Mouse (Mus musculus) urinary bladder, postnatal 4 days (tissue): ENCODE results near the gene Klhdc8a.
"Not testable (repeated sequence)": the region's sequence is repeated elsewhere in the genome, so short reads cannot be mapped to it uniquely, and the experiment has no call there.

Source experiments
- DNase-seq, 2 experiments: peaks; one replicate each; pipeline ENCODE4 v3.0.0; 2021 to 2022; ENCODE audit warnings: low spot score in 2 of 2

Klhdc8a gene

GRCm38 (mm10) chr1:132298425-132298800, at the start of gene Klhdc8a:
Klhdc8a (plus strand) TSS chr1:132298626.
- DNase-seq, result no peak

DNA sequence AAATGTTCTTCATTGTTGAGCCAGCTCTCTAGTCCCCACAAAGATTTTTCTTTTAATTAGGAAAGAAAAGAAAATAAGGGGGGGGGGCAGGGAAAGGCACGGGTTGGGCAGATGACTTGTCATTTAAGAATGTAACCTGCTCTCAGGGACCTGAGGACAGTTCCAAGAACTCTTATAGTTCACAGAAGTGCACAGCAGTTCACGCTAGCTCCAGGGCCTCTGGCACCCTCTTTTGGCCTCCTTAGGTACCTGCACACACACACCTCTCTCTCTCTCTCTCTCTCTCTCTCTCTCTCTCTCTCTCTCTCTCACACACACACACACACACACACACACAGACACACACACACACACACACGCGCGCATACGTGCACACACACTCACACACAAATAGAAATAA, 44.0 kb upstream of the Klhdc8a start:
- DNase-seq, result no peak

- no peak for DNase-seq
Measured at GRCm38 (mm10) chr1:132260331-132260730, 38.1 kb upstream of the Klhdc8a start.

DNA sequence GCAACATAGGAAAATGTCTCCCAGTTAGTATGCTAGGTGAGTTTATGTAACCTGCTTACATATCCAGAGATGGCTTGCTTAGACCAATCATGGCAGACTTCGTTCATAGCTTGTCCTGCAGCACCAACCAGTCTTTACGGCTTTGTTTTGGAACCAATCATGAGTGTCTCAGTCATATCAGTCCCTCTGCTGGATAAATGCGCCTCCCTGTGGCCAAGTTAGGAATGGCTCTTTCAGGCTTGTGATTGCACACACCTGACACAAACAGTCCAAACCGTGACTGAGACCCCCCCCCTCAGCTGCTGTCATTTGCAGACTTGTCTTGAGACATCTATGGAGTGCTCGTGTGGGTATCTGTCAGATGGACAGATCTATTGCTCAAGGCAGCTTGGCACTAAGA, 37.4 kb upstream of the Klhdc8a start:
- DNase-seq, result no peak

GRCm38 (mm10) chr1:132263618-132264017, 34.8 kb upstream of the Klhdc8a start:
- no peak for DNase-seq

GRCm38 (mm10) chr1:132264577-132264976, 33.8 kb upstream of the Klhdc8a start:
- no peak for DNase-seq

DNA sequence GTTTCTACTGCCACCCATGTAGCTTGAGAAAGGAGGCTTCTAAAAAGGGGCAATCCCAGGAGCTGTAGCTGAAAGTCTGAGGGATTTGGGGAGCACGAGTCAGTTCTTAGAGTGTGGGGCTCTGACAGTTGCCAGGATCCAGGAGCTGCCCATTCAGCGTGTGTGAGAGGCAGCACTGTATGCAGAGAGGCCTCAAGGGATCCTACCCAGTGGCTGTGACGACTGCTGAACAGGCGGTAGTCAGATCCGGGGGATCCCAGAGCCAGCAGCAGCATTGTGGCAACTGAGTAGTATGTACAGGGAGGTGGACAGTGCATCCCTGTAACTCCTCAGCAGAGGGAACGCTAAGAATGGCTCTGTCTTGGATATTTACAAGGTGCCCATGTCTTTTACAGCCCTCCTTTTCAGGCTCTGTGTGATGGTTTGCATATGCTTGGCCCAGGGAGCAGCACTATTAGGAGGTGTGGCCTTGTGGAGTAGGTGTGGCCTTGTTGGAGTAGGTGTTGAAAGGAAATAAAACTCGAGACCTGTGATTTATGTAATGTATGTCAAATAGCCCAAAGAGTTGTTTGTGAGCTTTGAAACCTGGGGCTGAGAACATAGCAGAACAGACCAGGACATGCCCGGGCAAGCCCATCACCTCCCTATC, 33.1 kb upstream of the Klhdc8a start:
- DNase-seq, result no peak

GRCm38 (mm10) chr1:132265936-132266335, 32.5 kb upstream of the Klhdc8a start:
- DNase-seq, result no peak

GRCm38 (mm10) chr1:132266791-132267557, 31.5 kb upstream of the Klhdc8a start:
- DNase-seq, result no peak

- DNase-seq, result no peak
Measured at GRCm38 (mm10) chr1:132267959-132268358, 30.5 kb upstream of the Klhdc8a start.

GRCm38 (mm10) chr1:132268418-132269060, 29.9 kb upstream of the Klhdc8a start:
- no peak for DNase-seq

DNA sequence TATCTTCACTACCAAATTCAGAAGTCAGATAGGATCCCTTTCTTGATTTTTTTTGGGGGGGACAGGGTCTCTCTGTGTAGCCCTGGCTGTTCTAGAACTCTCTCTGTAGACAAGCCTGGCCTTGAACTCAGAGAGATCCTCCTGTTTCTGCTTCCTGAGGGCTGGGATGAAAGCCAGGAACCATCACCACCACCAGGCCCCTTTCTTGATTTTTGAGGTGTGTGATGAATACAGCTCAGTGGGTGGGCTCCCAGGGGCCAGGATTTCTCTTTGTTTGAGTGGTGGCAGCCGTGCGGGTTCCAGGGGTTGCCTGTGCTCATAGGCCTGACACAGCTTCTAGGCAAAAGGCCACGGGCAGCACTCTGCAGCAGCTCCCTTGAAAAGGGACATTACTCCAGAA, 27.2 kb upstream of the Klhdc8a start:
- no peak for DNase-seq

GRCm38 (mm10) chr1:132276694-132277093, 21.7 kb upstream of the Klhdc8a start:
- DNase-seq, result no peak

DNA sequence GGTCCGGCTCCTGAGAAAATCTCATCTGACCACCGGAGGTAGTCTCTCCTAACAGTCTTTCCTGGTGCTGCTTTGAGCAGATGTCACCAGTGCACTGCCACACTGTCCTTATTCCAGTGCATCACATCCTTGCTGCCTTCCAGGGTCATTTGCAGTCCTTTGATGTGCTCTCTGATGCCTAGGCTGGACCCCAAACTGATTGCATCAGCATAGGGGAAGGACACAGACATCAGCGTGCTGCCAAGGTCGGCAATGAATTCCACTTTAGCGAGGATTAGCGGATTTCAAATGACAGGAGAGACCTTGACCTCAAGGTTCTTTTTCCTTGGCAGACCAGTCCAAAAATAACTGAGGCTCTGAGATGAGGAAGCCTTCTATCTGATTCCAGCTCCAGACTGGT, 21.3 kb upstream of the Klhdc8a start:
- no peak for DNase-seq

DNA sequence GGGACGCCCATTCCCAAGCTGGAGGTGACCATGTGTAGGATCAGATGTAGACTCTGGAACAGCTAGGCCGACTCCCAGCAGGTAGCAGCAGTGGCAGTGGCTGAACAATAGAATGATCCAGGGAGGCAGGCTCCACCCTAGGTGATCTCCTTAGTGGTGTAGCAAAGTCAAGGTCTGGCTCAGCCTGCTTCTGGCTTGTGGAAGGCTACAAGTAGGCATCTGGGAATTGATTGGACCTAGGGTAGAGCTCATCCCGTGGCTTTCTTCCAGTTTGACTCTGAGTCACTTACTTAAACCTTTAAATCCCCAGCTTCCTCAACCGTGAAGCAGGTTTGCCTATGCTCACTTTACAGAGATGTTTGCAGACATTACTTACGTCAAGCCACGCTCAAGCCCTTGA, 17.8 kb upstream of the Klhdc8a start:
- not testable (repeated sequence) for DNase-seq

DNA sequence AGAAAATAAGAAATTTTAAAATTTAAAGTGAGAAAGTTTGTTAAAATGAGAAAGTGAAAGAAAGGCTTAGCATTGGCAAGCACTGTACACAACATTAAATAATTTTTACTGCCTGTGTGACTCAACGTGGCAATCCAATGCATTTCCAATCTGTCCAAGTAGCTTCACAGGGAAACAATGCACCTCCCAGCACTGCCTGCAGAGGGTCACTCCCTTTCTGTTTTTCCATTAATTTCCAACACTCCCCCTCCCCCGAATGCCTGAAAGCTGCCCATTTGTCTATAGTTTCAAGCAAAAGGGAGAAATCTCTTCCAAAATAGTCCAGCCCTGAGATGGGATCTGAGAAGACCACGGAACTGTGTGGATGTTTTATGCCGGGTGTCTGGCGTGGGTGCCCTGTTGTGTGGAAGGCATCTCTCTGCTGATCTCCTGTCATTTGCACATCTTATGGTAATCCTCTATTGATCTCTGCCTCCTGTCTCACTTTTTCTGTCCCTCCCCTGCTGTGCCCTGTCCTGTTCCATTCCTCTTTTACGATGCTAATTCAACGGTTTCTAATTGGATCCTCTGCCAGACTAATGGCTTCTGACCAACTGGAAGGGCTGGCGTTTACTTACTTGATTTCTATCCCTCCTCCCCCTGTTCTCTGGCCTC, 16.8 kb upstream of the Klhdc8a start:
- DNase-seq, result no peak

- DNase-seq, result no peak
Measured at GRCm38 (mm10) chr1:132282177-132282536, 16.3 kb upstream of the Klhdc8a start.

GRCm38 (mm10) chr1:132283018-132283417, 15.4 kb upstream of the Klhdc8a start:
- DNase-seq, result no peak

GRCm38 (mm10) chr1:132286735-132287134, 11.7 kb upstream of the Klhdc8a start:
- no peak for DNase-seq

DNA sequence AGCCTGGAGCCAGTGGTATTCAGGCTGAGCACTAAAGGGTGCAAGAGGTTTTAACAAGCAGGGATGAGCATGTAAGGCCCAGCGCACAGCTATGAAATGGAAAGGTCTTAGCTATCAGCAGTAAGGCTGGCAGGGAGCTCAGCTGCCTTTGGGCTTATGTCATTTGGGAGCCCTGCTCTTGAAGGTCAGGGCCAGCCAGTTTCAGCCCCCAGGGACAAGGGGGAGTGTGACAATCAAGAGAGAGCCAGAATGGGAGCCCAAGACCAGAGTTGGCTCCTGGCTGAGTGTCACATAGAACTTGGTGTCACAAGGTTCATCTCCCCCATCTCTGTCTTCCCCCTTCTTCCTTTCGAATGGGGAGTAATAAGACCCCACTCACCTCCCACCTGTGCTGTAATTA, 11.0 kb upstream of the Klhdc8a start:
- DNase-seq, result no peak

DNA sequence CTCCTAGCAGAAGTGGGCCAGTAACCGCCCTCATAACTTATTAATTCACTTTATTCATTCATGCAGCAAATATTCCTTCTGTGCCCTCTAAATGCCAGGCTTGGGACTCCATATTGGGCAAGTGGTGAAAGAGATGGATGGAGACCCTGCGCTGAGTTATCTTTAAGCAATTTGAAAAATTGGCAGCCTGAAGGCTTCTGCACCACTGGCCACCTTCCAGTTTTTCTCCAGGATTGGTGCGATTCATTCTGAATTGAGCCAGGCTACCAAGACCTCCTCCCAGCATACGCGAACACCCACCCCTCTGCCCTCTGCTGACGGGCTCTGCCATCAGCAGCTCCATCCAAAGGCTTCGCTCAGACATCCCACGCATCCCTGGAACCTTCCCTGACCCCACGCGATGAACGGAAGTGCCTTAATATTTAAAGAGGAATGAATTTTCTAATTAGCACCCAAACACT, 10.4 kb upstream of the Klhdc8a start:
- no peak for DNase-seq

GRCm38 (mm10) chr1:132289965-132290364, 8.5 kb upstream of the Klhdc8a start:
- no peak for DNase-seq
